Mouse (Mus musculus) heart, embryonic 11.5 days (tissue): ENCODE data around the gene Gm28308. TPM values are rescaled to one million over a fixed set of nuclear protein-coding genes. Genes with fewer than 3 reads are reported as not detected.

Experiments used
- ATAC-seq: fragments of 200-750 bp; cut with Nextera tagmentation; replicated peaks from 2 replicates; pipeline ENCODE4 v1.8.0; 2017; ENCODE audit warnings: moderate library complexity; ENCODE audit not compliant: insufficient number of reproducible peaks, low FRiP score, low TSS enrichment
- H3K27ac ChIP-seq: fragments of 300-500 bp; sonication (generic); 2 replicates; pipeline ENCODE4 v1.5.1; 2014; ENCODE audit warnings: mild to moderate bottlenecking, low read depth, low read length
- H3K27me3 ChIP-seq: fragments of 300-500 bp; sonication (generic); 2 replicates; pipeline ENCODE4 v1.6.1; 2014; ENCODE audit warnings: mild to moderate bottlenecking, low read length, mixed read lengths; ENCODE audit not compliant: control insufficient read depth, insufficient read depth
- H3K36me3 ChIP-seq: fragments of 300-500 bp; sonication (generic); 2 replicates; pipeline ENCODE4 v1.6.1; 2014; ENCODE audit warnings: mild to moderate bottlenecking, low read length, moderate library complexity, mixed read lengths; ENCODE audit not compliant: control insufficient read depth, insufficient read depth
- H3K4me1 ChIP-seq: fragments of 300-500 bp; sonication (generic); 2 replicates; pipeline ENCODE4 v1.6.1; 2014; ENCODE audit warnings: low read length; ENCODE audit not compliant: control insufficient read depth, insufficient read depth
- H3K4me2 ChIP-seq: fragments of 300-500 bp; sonication (generic); 2 replicates; pipeline ENCODE4 v1.6.1; 2014; ENCODE audit warnings: mild to moderate bottlenecking, moderate library complexity
- H3K4me3 ChIP-seq: fragments of 300-500 bp; sonication (generic); 2 replicates; pipeline ENCODE4 v1.5.1; 2014; ENCODE audit warnings: low read depth, low read length
- H3K9ac ChIP-seq: fragments of 300-500 bp; sonication (generic); 2 replicates; pipeline ENCODE4 v1.6.1; 2014; ENCODE audit warnings: mild to moderate bottlenecking, low read depth, low read length, moderate library complexity
- H3K9me3 ChIP-seq: fragments of 300-500 bp; sonication (generic); replicated peaks from 2 replicates; pipeline ENCODE4 v1.6.1; 2016; ENCODE audit warnings: low read length; ENCODE audit not compliant: control insufficient read depth
- WGBS: fragments of 180-500 bp; shearing (Covaris S2); extraction: QIAGEN DNeasy Blood & Tissue Kit; methylation state at CpG from one replicate; pipeline ENCODE4 v1.1.7; 2014; ENCODE audit not compliant: insufficient replicate concordance; 5-methylcytosine and 5-hydroxymethylcytosine counted together
- polyA plus RNA-seq: library from polyadenylated mRNA; unstranded; fragments of >200 nt; fragmentation: Nextera tagmentation; extraction: Ambion mirVana; gene quantifications from 2 replicates; pipeline ENCODE4 v1.2.1, GENCODE M21; 2014

Gene Gm28308
- polyA plus RNA-seq, 1 experiment from 2014 or later = not detected

GRCm38 (mm10) chr6:52200751-52201250 is 12.3 kb downstream of the Gm28308 start:
- 0 out of 2 replicates have a peak overlapping the region, but pooled peaks have one; percentile 1 for H3K4me3 ChIP-seq
- no peak for ATAC-seq
- no peak overlapping the region; the same call in 1 of the 2 replicates for H3K4me2 ChIP-seq
- no peaks in the 10 kb centered on the region for H3K9me3 ChIP-seq
- H3K36me3 ChIP-seq = no peaks in the 10 kb centered on the region
- H3K4me1 ChIP-seq = peaks cover 12% of the 10 kb centered on the region
- H3K27ac ChIP-seq = no peak overlapping the region
- H3K27me3 ChIP-seq = peaks cover 100% of the 10 kb centered on the region
- no peak overlapping the region for H3K9ac ChIP-seq
- 20% methylated on average over 10 of the region's 10 CpGs for WGBS

GRCm38 (mm10) chr6:52200073-52200750 is 12.9 kb downstream of the Gm28308 start:
- no peak overlapping the region for H3K9ac ChIP-seq
- no peaks in the 10 kb centered on the region for H3K36me3 ChIP-seq
- no peaks in the 10 kb centered on the region for H3K9me3 ChIP-seq
- H3K4me3 ChIP-seq = 0 out of 2 replicates have a peak overlapping the region, but pooled peaks have one; percentile 3
- 4% methylated on average over 30 of the region's 30 CpGs for WGBS
- 0 out of 2 replicates have a peak overlapping the region, but pooled peaks have one; percentile 41 for H3K27ac ChIP-seq
- H3K27me3 ChIP-seq = peaks cover 100% of the 10 kb centered on the region
- no peak for ATAC-seq
- H3K4me1 ChIP-seq = peaks cover 12% of the 10 kb centered on the region
- H3K4me2 ChIP-seq = no peak overlapping the region; the same call in 1 of the 2 replicates

GRCm38 (mm10) chr6:52197271-52197670 is 15.9 kb downstream of the Gm28308 start:
- H3K4me1 ChIP-seq = peaks cover 2% of the 10 kb centered on the region; the same call in 1 of the 2 replicates
- no peak overlapping the region for H3K4me3 ChIP-seq
- H3K27ac ChIP-seq = no peak overlapping the region
- no peak overlapping the region for H3K4me2 ChIP-seq
- no peaks in the 10 kb centered on the region for H3K36me3 ChIP-seq
- H3K9ac ChIP-seq = no peak overlapping the region
- H3K27me3 ChIP-seq = peaks cover 98% of the 10 kb centered on the region
- WGBS = 0% methylated on average over 10 of the region's 10 CpGs
- no peak for ATAC-seq
- H3K9me3 ChIP-seq = no peaks in the 10 kb centered on the region

- H3K4me1 ChIP-seq = peaks cover 6% of the 10 kb centered on the region; the same call in 1 of the 2 replicates
- WGBS = 3% methylated on average over 9 of the region's 9 CpGs
- H3K9me3 ChIP-seq = no peaks in the 10 kb centered on the region
- H3K4me2 ChIP-seq = no peak overlapping the region
- ATAC-seq = no peak
- no peak overlapping the region for H3K27ac ChIP-seq
- no peak overlapping the region for H3K4me3 ChIP-seq
- H3K9ac ChIP-seq = no peak overlapping the region
- peaks cover 98% of the 10 kb centered on the region for H3K27me3 ChIP-seq
- no peaks in the 10 kb centered on the region for H3K36me3 ChIP-seq
Observed at GRCm38 (mm10) chr6:52196811-52197210, 16.3 kb downstream of the Gm28308 start.

- H3K36me3 ChIP-seq = no peaks in the 10 kb centered on the region
- ATAC-seq = no peak
Observed at GRCm38 (mm10) chr6:52194690-52195089, 18.4 kb downstream of the Gm28308 start.

GRCm38 (mm10) chr6:52191860-52192550 is 21.1 kb downstream of the Gm28308 start:
- peak overlapping the region; percentile 53 for H3K4me3 ChIP-seq
- H3K36me3 ChIP-seq = no peaks in the 10 kb centered on the region
- H3K4me2 ChIP-seq = peak overlapping the region; percentile 78
- peak overlapping the region; percentile 12; the same call in 1 of the 2 replicates for H3K27ac ChIP-seq
- H3K4me1 ChIP-seq = peaks cover 11% of the 10 kb centered on the region; the same call in 1 of the 2 replicates
- peak; percentile 59; the same call in 1 of the 2 replicates for ATAC-seq
- peaks cover 97% of the 10 kb centered on the region for H3K27me3 ChIP-seq
- peak overlapping the region; percentile 58; the same call in 1 of the 2 replicates for H3K9ac ChIP-seq
- WGBS = 2% methylated on average over 27 of the region's 55 CpGs
- no peaks in the 10 kb centered on the region for H3K9me3 ChIP-seq

More at GRCm38 (mm10) chr6:52194690-52195089, 18.4 kb downstream of the Gm28308 start:
- peaks cover 97% of the 10 kb centered on the region for H3K27me3 ChIP-seq
- H3K27ac ChIP-seq = no peak overlapping the region
- WGBS = 3% methylated on average over 10 of the region's 10 CpGs
- H3K9me3 ChIP-seq = no peaks in the 10 kb centered on the region
- H3K4me3 ChIP-seq = no peak overlapping the region
- H3K9ac ChIP-seq = no peak overlapping the region
- peaks cover 11% of the 10 kb centered on the region; the same call in 1 of the 2 replicates for H3K4me1 ChIP-seq
- no peak overlapping the region for H3K4me2 ChIP-seq

GRCm38 (mm10) chr6:52190906-52191810 is 22.0 kb downstream of the Gm28308 start, which contains the start of gene Hoxa4:
Hoxa4 (minus strand) TSS chr6:52191753.
- no peaks in the 10 kb centered on the region for H3K36me3 ChIP-seq
- peak within 1 kb of the TSS; percentile 53 for H3K4me3 ChIP-seq
- WGBS = under 1% methylated on average over 59 of the region's 102 CpGs
- peak within 1 kb of the TSS; percentile 78 for H3K4me2 ChIP-seq
- no peaks in the 10 kb centered on the region for H3K9me3 ChIP-seq
- peak within 1 kb of the TSS; percentile 17; the same call in 1 of the 2 replicates for H3K27ac ChIP-seq
- peaks cover 11% of the 10 kb centered on the region; the same call in 1 of the 2 replicates for H3K4me1 ChIP-seq
- H3K27me3 ChIP-seq = peaks cover 97% of the 10 kb centered on the region
- ATAC-seq = no peak
- peak within 1 kb of the TSS; percentile 61; the same call in 1 of the 2 replicates for H3K9ac ChIP-seq
